Mouse (Mus musculus) ES-E14 (cell line): ENCODE results near the gene Fut7. TPM values are rescaled to one million over a fixed set of nuclear protein-coding genes. Genes with fewer than 3 reads are reported as not detected.

ENCODE experiments used
- DNase-seq: peaks from one replicate; pipeline ENCODE4 v3.0.0-alpha.2; 2013; ENCODE audit warnings: low read depth, low spot score
- H3K27ac ChIP-seq: 2 replicates; pipeline ENCODE4 v1.5.1; 2012; ENCODE audit warnings: low read depth, mild to moderate bottlenecking, low read length, moderate library complexity, mixed read lengths; ENCODE audit not compliant: poor library complexity, insufficient read depth, severe bottlenecking
- H3K36me3 ChIP-seq: 2 replicates; pipeline ENCODE4 v1.6.1; 2012; ENCODE audit warnings: mild to moderate bottlenecking, low read length, moderate library complexity, mixed read lengths; ENCODE audit not compliant: control insufficient read depth, poor library complexity, insufficient read depth, severe bottlenecking
- H3K4me1 ChIP-seq, 2 experiments: fragments of 150-350 bp in 1 of 2; sonication (generic) in 1 of 2; 2 replicates each; pipeline ENCODE4 v1.6.1; 2012; ENCODE audit warnings: low read length in 2 of 2, mild to moderate bottlenecking in 1 of 2, mixed read lengths in 1 of 2; ENCODE audit not compliant: control insufficient read depth in 2 of 2, insufficient read depth in 2 of 2, poor library complexity in 1 of 2
- H3K4me3 ChIP-seq, 2 experiments: fragments of 150-350 bp in 1 of 2; sonication (generic) in 1 of 2; 2 replicates each; pipeline ENCODE4 v1.5.1; 2012; ENCODE audit warnings: low read length in 2 of 2, low read depth in 1 of 2, mild to moderate bottlenecking in 1 of 2, mixed read lengths in 1 of 2; ENCODE audit not compliant: insufficient read depth in 1 of 2, poor library complexity in 1 of 2, severe bottlenecking in 1 of 2
- H3K9ac ChIP-seq: 2 replicates; pipeline ENCODE4 v1.6.1; 2012; ENCODE audit warnings: low read depth, mild to moderate bottlenecking, low read length, mixed read lengths; ENCODE audit not compliant: poor library complexity, insufficient read depth, severe bottlenecking
- H3K9me3 ChIP-seq: fragments of 150-350 bp; sonication (generic); 2 replicates; pipeline ENCODE4 v1.6.1; 2012; ENCODE audit warnings: low read depth, mild to moderate bottlenecking, low read length; ENCODE audit not compliant: control insufficient read depth, insufficient read depth
- CHD2 ChIP-seq: IDR thresholded peaks from 2 replicates; pipeline ENCODE4 v1.6.1; 2014; ENCODE audit warnings: mild to moderate bottlenecking, low read depth, low read length, inconsistent platforms
- HCFC1 ChIP-seq: IDR thresholded peaks from 2 replicates; pipeline ENCODE4 v1.6.1; 2012; ENCODE audit warnings: low read length, inconsistent platforms, borderline replicate concordance; ENCODE audit not compliant: insufficient read depth
- MAFK ChIP-seq: IDR thresholded peaks from 2 replicates; pipeline ENCODE4 v1.6.1; 2014; ENCODE audit warnings: mild to moderate bottlenecking, low read depth, low read length, inconsistent platforms; ENCODE audit not compliant: insufficient read depth
- ZC3H11A ChIP-seq: IDR thresholded peaks from 2 replicates; pipeline ENCODE4 v1.6.1; 2012; ENCODE audit warnings: low read depth, mild to moderate bottlenecking, inconsistent platforms, low read length, borderline replicate concordance
- ZNF384 ChIP-seq: IDR thresholded peaks from 2 replicates; pipeline ENCODE4 v1.6.1; 2012; ENCODE audit warnings: low read depth, low read length, inconsistent platforms
- in situ Hi-C, 2 experiments: fragments of 600-800 bp; cut with MboI; formaldehyde crosslinking; loops; one replicate each; pipeline ENCODE4 v1.15.1; 2025; ENCODE audit warnings: low sequenced_read_pairs in 2 of 2, inconsistent platforms in 1 of 2; ENCODE audit not compliant: unreplicated experiment in 2 of 2
- total RNA-seq: library from RNA; depleted of rRNA; stranded (reverse); fragments of 300-350 nt; gene quantifications from 2 replicates; pipeline ENCODE4 v1.2.3, GENCODE M21; 2012; rRNA removed

The Fut7 gene
- 0.37 TPM in 1 of 2 replicates, not detected in the other for total RNA-seq

DNA sequence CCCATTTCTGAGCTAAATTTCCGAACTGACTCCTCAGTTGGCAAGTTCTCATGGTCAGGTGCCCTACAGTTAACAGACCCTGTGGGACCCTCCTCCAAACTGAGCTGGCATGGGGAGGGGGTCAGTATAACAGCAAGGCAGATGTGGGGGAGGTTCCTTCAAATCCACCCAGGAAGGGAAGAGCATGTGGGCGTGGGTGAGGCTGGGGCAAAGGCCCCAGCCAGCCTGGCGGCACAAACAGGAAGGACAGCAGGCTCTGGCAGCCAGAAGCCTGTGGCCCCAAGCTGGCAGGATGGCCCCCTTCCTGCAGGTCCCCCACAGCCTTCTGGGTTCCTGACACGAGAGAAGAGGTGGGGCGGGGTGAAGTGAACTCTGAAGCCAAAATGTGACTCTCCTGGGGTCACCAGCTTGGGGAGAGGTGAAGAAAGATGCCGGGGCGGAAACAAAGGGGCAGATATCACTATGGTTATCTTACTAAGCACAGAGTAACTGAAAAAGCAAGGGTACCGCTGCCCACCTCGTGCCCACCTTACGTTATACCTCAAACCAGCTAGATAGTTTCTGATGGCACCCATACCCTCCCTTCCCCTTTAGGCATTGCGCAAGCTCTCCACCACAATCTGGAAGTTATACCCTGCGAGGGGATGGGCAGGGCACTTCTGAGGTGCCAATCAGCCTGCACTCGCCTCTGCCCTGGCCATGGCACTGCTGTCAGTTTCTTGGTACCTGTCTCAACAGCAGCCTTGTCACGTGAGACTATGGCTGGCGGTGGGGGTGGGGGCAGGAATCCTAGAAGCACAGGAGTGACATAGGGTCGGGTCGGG lies at the start of gene Fut7:
Gene Fut7 (plus strand): TSS at position 681 of the 824 bp plus-strand sequence.
- Histone ChIP-seq H3K4me3 (no peak within 1 kb of the TSS), H3K9me3 (no peaks in the 10 kb centered on the region), H3K36me3 (no peaks in the 10 kb centered on the region), H3K9ac (no peak within 1 kb of the TSS), H3K4me1 (peaks cover 0 to 8% of the 10 kb centered on the region in 2 experiments; a peak in 2 of 4 replicates), H3K27ac (no peak within 1 kb of the TSS)
- in situ Hi-C loops: no loop called here
- TF ChIP-seq MAFK (no peak), ZC3H11A (no peak), CHD2 (no peak), HCFC1 (no peak), ZNF384 (no peak)
- DNase-seq: no peak

DNA sequence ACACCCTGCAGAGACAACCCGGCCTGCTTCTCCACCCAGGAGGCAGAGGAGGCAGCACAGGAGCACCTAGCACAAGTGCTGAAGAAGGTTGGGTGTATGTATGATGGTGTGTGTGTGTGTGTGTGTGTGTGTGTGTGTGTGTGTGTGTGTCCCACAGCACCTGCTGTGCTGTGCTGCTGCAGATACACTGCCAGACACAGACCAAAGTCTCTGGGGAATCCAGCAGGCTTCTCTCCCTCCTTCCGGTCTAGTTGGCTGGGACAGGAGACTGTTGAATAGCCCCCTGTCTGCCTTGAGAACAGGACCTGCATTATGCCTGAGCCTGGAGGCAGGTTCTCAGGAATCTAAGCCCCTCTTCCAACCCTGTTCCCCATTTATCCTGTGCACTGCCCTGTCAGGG lies 49.6 kb upstream of the Fut7 start:
- in situ Hi-C loops: no loop called here
- H3K4me3 ChIP-seq: peak overlapping the region; percentile 70 to 78
- H3K9me3 ChIP-seq: no peaks in the 10 kb centered on the region
- H3K9ac ChIP-seq: no peak overlapping the region
- no peak for TF ChIP-seq ZNF384
- no peak for TF ChIP-seq MAFK
- no peak for TF ChIP-seq HCFC1
- no peak for TF ChIP-seq CHD2
- no peak for TF ChIP-seq ZC3H11A
- peaks cover 0 to 4% of the 10 kb centered on the region in 2 experiments; a peak in 1 of 4 replicates for H3K4me1 ChIP-seq
- peaks cover 38% of the 10 kb centered on the region for H3K36me3 ChIP-seq
- H3K27ac ChIP-seq: no peak overlapping the region
- no peak for DNase-seq

DNA sequence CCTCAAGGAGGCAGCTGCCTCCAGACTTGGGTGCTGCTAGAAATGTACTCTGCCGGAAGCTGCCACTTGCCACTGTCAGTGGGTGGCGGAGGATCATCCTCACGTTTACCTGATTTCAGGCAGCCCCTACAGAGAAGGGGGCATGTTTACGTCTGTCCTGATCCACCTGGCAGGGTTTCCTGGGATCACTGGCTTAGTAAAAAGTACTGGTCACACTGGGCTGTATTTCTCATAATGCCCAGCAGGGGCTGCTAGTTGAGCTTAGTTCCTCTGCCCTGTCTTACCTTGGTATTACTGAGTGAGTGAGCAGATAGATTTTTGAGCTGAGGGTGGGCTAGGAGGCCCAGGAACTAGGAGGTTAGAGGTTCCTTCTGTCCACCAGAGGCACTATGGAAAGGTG lies 46.5 kb upstream of the Fut7 start:
- no peak for DNase-seq
- no peak overlapping the region for H3K4me3 ChIP-seq
- in situ Hi-C loops: no loop called here
- TF ChIP-seq HCFC1 (no peak), ZNF384 (no peak), MAFK (no peak), ZC3H11A (no peak), CHD2 (no peak)
- no peak overlapping the region for H3K27ac ChIP-seq
- peaks cover 0 to 12% of the 10 kb centered on the region in 2 experiments; a peak in 2 of 4 replicates for H3K4me1 ChIP-seq
- no peaks in the 10 kb centered on the region for H3K9me3 ChIP-seq
- H3K9ac ChIP-seq: no peak overlapping the region
- peaks cover 41% of the 10 kb centered on the region for H3K36me3 ChIP-seq

DNA sequence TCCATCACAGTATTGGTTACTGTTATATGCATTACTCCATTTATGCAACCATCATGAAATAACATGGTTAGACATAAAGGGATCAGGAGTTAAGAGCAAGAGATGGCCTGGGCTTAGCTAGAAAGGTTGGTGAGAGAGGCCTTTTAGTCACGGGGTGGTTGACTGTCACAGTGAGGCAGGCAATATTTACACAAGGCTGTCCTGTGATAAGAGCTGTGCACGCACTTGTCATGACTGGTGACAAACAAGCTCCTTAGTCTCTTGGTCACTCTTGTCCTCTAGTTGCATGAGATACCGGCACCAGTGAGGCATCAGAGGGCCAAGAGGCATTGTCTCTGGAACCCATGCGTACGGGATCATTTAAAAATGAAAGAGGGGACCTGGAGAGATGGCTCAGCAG lies 38.6 kb upstream of the Fut7 start:
- in situ Hi-C loops: no loop called here
- no peak overlapping the region for H3K27ac ChIP-seq

More for the DNA sequence above, 38.6 kb upstream of the Fut7 start:
- TF ChIP-seq HCFC1: no peak
- TF ChIP-seq CHD2: no peak
- TF ChIP-seq ZNF384: no peak
- no peak for TF ChIP-seq ZC3H11A
- no peak for TF ChIP-seq MAFK
- Histone ChIP-seq H3K4me1 (peaks cover 0 to 15% of the 10 kb centered on the region in 2 experiments; a peak in 2 of 4 replicates), H3K36me3 (no peaks in the 10 kb centered on the region), H3K9ac (no peak overlapping the region), H3K4me3 (no peak overlapping the region), H3K9me3 (no peaks in the 10 kb centered on the region)
- no peak for DNase-seq
